Mouse (Mus musculus): ENCODE measurements at regions not wholly inside any gene's neighbourhood (a gene's known extent, or its start where the extent isn't known, plus 50 kb on each side); places are given as distances from the start of the nearest gene placed in this dataset.
A peak's percentile ranks its signal among the peaks of the same experiment; 100 is the strongest.

DNA sequence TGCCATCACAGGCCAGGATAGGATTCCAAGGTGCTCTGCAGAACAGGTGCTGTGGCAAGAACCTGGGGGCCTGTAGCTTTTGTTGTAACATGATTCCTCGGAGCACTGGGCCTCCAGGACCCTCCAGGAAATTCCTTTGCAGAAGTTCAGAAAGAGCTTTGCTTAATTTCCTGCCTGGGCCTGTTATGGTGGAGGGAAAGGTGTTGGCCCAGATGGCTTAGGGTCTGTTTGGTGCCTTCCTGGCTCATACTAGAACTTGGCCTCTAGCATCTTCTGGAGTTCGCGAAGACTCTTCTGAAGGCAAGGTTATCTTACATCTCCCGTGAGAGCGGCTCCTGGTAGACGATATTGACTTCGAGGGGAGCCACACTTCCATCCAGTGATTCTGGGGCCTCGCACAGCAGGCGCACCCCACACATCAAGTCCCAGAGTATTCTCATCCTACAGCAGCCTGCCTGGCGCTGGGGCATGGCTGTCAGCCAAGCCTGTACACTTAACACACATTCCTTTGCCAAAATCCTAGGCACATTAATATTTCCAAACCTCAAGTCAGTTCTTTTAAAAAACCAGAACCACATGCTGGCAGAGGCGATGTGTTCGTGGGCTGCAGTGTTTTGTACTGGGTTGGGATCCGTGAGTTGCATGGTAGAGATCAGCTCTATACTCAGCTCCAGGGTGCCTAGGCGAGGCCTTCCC lies 54.5 kb upstream of the Cxcl14 start:
- no peaks in the 10 kb centered on the region for H3K27me3 ChIP-seq (ENCODE audit: control insufficient read depth, insufficient read depth, low read length)
- H3K4me1 ChIP-seq (ENCODE audit: control insufficient read depth, insufficient read depth, low read length) = no peaks in the 10 kb centered on the region
- no peaks in the 10 kb centered on the region for H3K36me3 ChIP-seq (replicated peaks; ENCODE audit: control insufficient read depth, insufficient read depth, low read depth, low read length)
- no peak overlapping the region for H3K9ac ChIP-seq (replicated peaks; ENCODE audit: low read length)
- no peaks in the 10 kb centered on the region for H3K9me3 ChIP-seq (replicated peaks; ENCODE audit: control insufficient read depth, low read length)
- DNase-seq (ENCODE audit: low spot score) (peak; percentile 39), ATAC-seq (replicated peaks; ENCODE audit: insufficient number of reproducible peaks, low FRiP score, low TSS enrichment, low read depth) (no peak)
- no peak overlapping the region for H3K27ac ChIP-seq (replicated peaks; ENCODE audit: low read depth, low read length)
- no peak overlapping the region for H3K4me2 ChIP-seq (ENCODE audit: low read depth, low read length)
- no peak overlapping the region for H3K4me3 ChIP-seq (ENCODE audit: low read depth, low read length)
- WGBS = 77% methylated on average over 14 of the region's 14 CpGs

GRCm38 (mm10) chr13:56351401-56351735 lies 55.0 kb upstream of the Cxcl14 start:
- 85% methylated on average over 5 of the region's 5 CpGs for WGBS
- ATAC-seq (replicated peaks; ENCODE audit: insufficient number of reproducible peaks, low FRiP score, low TSS enrichment, low read depth) = no peak

DNA sequence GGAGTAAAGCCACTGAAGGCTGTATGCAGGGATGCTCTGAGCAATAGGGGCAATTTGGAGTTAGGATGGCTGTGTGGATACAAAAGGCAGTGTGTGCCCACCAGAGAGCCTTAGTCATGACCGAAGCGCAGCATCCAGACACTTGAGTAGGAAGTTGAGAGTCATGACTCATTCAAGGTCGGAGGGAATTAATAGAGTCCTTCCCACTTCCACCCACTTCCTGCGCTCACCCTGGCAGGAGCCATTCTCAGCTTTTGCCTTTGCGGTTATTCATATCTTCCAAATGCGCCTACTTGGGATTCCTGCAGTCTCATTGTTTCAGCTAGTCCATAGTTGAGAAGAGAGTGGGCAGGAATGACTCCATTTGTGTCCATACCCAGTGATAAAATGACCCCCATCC lies 56.1 kb upstream of the Cxcl14 start:
- WGBS = 94% methylated on average over 6 of the region's 6 CpGs
- H3K27me3 ChIP-seq (ENCODE audit: control insufficient read depth, insufficient read depth, low read length) = no peaks in the 10 kb centered on the region
- H3K4me2 ChIP-seq (ENCODE audit: low read depth, low read length) = no peak overlapping the region
- no peaks in the 10 kb centered on the region for H3K9me3 ChIP-seq (replicated peaks; ENCODE audit: control insufficient read depth, low read length)
- H3K4me3 ChIP-seq (ENCODE audit: low read depth, low read length) = no peak overlapping the region
- no peak overlapping the region for H3K27ac ChIP-seq (replicated peaks; ENCODE audit: low read depth, low read length)
- DNase-seq (ENCODE audit: low spot score) (no peak), ATAC-seq (replicated peaks; ENCODE audit: insufficient number of reproducible peaks, low FRiP score, low TSS enrichment, low read depth) (no peak)
- peaks cover 2% of the 10 kb centered on the region; the same call in 1 of the 2 replicates for H3K4me1 ChIP-seq (ENCODE audit: control insufficient read depth, insufficient read depth, low read length)
- no peaks in the 10 kb centered on the region for H3K36me3 ChIP-seq (replicated peaks; ENCODE audit: control insufficient read depth, insufficient read depth, low read depth, low read length)
- no peak overlapping the region for H3K9ac ChIP-seq (replicated peaks; ENCODE audit: low read length)

More at GRCm38 (mm10) chr13:56351401-56351735, 55.0 kb upstream of the Cxcl14 start:
- Histone ChIP-seq H3K9ac (replicated peaks; ENCODE audit: low read length) (no peak overlapping the region), H3K4me2 (ENCODE audit: low read depth, low read length) (no peak overlapping the region), H3K27ac (replicated peaks; ENCODE audit: low read depth, low read length) (no peak overlapping the region), H3K4me3 (ENCODE audit: low read depth, low read length) (no peak overlapping the region), H3K36me3 (replicated peaks; ENCODE audit: control insufficient read depth, insufficient read depth, low read depth, low read length) (no peaks in the 10 kb centered on the region), H3K4me1 (ENCODE audit: control insufficient read depth, insufficient read depth, low read length) (no peaks in the 10 kb centered on the region), H3K27me3 (ENCODE audit: control insufficient read depth, insufficient read depth, low read length) (no peaks in the 10 kb centered on the region), H3K9me3 (replicated peaks; ENCODE audit: control insufficient read depth, low read length) (no peaks in the 10 kb centered on the region)
- no peak for DNase-seq (ENCODE audit: low spot score)

GRCm38 (mm10) chr13:56352839-56353605 lies 56.7 kb upstream of the Cxcl14 start:
- DNase-seq (ENCODE audit: low spot score) (no peak), ATAC-seq (replicated peaks; ENCODE audit: insufficient number of reproducible peaks, low FRiP score, low TSS enrichment, low read depth) (no peak)
- H3K27me3 ChIP-seq (ENCODE audit: control insufficient read depth, insufficient read depth, low read length) = no peaks in the 10 kb centered on the region
- no peak overlapping the region for H3K4me3 ChIP-seq (ENCODE audit: low read depth, low read length)
- no peak overlapping the region for H3K9ac ChIP-seq (replicated peaks; ENCODE audit: low read length)
- WGBS = 94% methylated on average over 12 of the region's 12 CpGs
- H3K9me3 ChIP-seq (replicated peaks; ENCODE audit: control insufficient read depth, low read length) = no peaks in the 10 kb centered on the region
- no peak overlapping the region for H3K27ac ChIP-seq (replicated peaks; ENCODE audit: low read depth, low read length)
- H3K4me1 ChIP-seq (ENCODE audit: control insufficient read depth, insufficient read depth, low read length) = peaks cover 2% of the 10 kb centered on the region; the same call in 1 of the 2 replicates
- no peaks in the 10 kb centered on the region for H3K36me3 ChIP-seq (replicated peaks; ENCODE audit: control insufficient read depth, insufficient read depth, low read depth, low read length)
- no peak overlapping the region for H3K4me2 ChIP-seq (ENCODE audit: low read depth, low read length)

DNA sequence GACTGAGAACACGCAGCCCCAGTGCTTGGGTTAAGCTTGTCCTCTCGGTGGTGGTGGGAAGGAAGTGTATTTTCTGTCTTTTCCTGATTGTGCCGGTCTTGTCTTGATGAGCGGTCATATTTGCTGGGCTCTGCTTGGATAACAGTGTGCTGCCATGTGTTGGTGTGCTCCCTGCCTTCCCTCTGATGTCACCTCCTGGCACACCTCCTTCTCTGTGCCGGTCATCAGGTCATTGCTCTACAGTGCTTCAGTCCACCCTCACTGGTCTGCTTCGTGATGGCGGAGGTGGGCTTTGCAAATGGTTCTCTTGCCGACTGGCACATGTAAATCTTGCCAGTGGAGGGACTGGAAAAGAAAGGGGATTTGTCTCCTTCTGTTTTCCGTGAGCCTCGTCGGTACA lies 57.6 kb upstream of the Cxcl14 start:
- H3K4me1 ChIP-seq (ENCODE audit: control insufficient read depth, insufficient read depth, low read length) = peaks cover 2% of the 10 kb centered on the region; the same call in 1 of the 2 replicates
- no peaks in the 10 kb centered on the region for H3K36me3 ChIP-seq (replicated peaks; ENCODE audit: control insufficient read depth, insufficient read depth, low read depth, low read length)
- no peaks in the 10 kb centered on the region for H3K27me3 ChIP-seq (ENCODE audit: control insufficient read depth, insufficient read depth, low read length)
- no peaks in the 10 kb centered on the region for H3K9me3 ChIP-seq (replicated peaks; ENCODE audit: control insufficient read depth, low read length)
- H3K9ac ChIP-seq (replicated peaks; ENCODE audit: low read length) = no peak overlapping the region
- H3K27ac ChIP-seq (replicated peaks; ENCODE audit: low read depth, low read length) = no peak overlapping the region
- no peak overlapping the region for H3K4me3 ChIP-seq (ENCODE audit: low read depth, low read length)
- ATAC-seq (replicated peaks; ENCODE audit: insufficient number of reproducible peaks, low FRiP score, low TSS enrichment, low read depth) (no peak), DNase-seq (ENCODE audit: low spot score) (no peak)
- H3K4me2 ChIP-seq (ENCODE audit: low read depth, low read length) = no peak overlapping the region
- 93% methylated on average over 11 of the region's 11 CpGs for WGBS

DNA sequence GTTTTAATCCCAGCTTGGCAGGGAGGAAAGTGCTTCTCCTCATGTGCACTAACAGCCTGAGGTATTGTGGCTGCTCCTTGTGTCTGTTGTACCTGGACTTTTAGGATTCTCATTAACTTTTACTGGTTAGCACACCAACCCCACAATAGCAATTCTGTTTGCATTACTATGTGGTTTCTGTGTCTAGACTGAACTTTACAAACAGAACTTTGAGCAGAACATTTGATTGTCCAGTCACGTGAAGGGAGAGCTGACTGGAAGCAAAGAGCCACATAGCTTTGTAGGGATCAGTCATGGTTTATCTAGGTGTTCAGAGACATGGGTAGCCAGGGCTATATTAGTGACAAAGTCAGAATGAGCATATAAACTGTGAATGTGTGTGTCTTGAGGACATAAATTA lies 58.3 kb upstream of the Cxcl14 start:
- WGBS = 78% methylated on average over 1 of the region's 1 CpGs
- Histone ChIP-seq H3K4me2 (ENCODE audit: low read depth, low read length) (no peak overlapping the region), H3K4me1 (ENCODE audit: control insufficient read depth, insufficient read depth, low read length) (peaks cover 2% of the 10 kb centered on the region; the same call in 1 of the 2 replicates), H3K9ac (replicated peaks; ENCODE audit: low read length) (no peak overlapping the region), H3K27me3 (ENCODE audit: control insufficient read depth, insufficient read depth, low read length) (no peaks in the 10 kb centered on the region), H3K36me3 (replicated peaks; ENCODE audit: control insufficient read depth, insufficient read depth, low read depth, low read length) (no peaks in the 10 kb centered on the region), H3K9me3 (replicated peaks; ENCODE audit: control insufficient read depth, low read length) (no peaks in the 10 kb centered on the region), H3K27ac (replicated peaks; ENCODE audit: low read depth, low read length) (no peak overlapping the region), H3K4me3 (ENCODE audit: low read depth, low read length) (no peak overlapping the region)
- no peak for DNase-seq (ENCODE audit: low spot score)
- no peak for ATAC-seq (replicated peaks; ENCODE audit: insufficient number of reproducible peaks, low FRiP score, low TSS enrichment, low read depth)

- H3K4me1 ChIP-seq (ENCODE audit: control insufficient read depth, insufficient read depth, low read length) = peaks cover 2% of the 10 kb centered on the region; the same call in 1 of the 2 replicates
- H3K36me3 ChIP-seq (replicated peaks; ENCODE audit: control insufficient read depth, insufficient read depth, low read depth, low read length) = no peaks in the 10 kb centered on the region
- no peak overlapping the region for H3K4me3 ChIP-seq (ENCODE audit: low read depth, low read length)
- no peak overlapping the region for H3K4me2 ChIP-seq (ENCODE audit: low read depth, low read length)
- H3K27me3 ChIP-seq (ENCODE audit: control insufficient read depth, insufficient read depth, low read length) = no peaks in the 10 kb centered on the region
- WGBS = 54% methylated on average over 1 of the region's 1 CpGs
- H3K9ac ChIP-seq (replicated peaks; ENCODE audit: low read length) = no peak overlapping the region
- DNase-seq (ENCODE audit: low spot score) = no peak
- ATAC-seq (replicated peaks; ENCODE audit: insufficient number of reproducible peaks, low FRiP score, low TSS enrichment, low read depth) = no peak
- H3K27ac ChIP-seq (replicated peaks; ENCODE audit: low read depth, low read length) = no peak overlapping the region
- H3K9me3 ChIP-seq (replicated peaks; ENCODE audit: control insufficient read depth, low read length) = no peaks in the 10 kb centered on the region
These were observed 60.6 kb upstream of the Cxcl14 start for GRCm38 (mm10) chr13:56356999-56357398.

GRCm38 (mm10) chr13:56357955-56358354 lies 61.6 kb upstream of the Cxcl14 start:
- H3K27ac ChIP-seq (replicated peaks; ENCODE audit: low read depth, low read length) = no peak overlapping the region
- no peaks in the 10 kb centered on the region for H3K9me3 ChIP-seq (replicated peaks; ENCODE audit: control insufficient read depth, low read length)
- ATAC-seq (replicated peaks; ENCODE audit: insufficient number of reproducible peaks, low FRiP score, low TSS enrichment, low read depth) (no peak), DNase-seq (ENCODE audit: low spot score) (no peak)
- no peaks in the 10 kb centered on the region for H3K27me3 ChIP-seq (ENCODE audit: control insufficient read depth, insufficient read depth, low read length)
- H3K4me3 ChIP-seq (ENCODE audit: low read depth, low read length) = no peak overlapping the region
- H3K4me2 ChIP-seq (ENCODE audit: low read depth, low read length) = no peak overlapping the region
- H3K9ac ChIP-seq (replicated peaks; ENCODE audit: low read length) = no peak overlapping the region
- H3K4me1 ChIP-seq (ENCODE audit: control insufficient read depth, insufficient read depth, low read length) = peaks cover 2% of the 10 kb centered on the region; the same call in 1 of the 2 replicates
- no peaks in the 10 kb centered on the region for H3K36me3 ChIP-seq (replicated peaks; ENCODE audit: control insufficient read depth, insufficient read depth, low read depth, low read length)
- WGBS = 87% methylated on average over 3 of the region's 3 CpGs

Measured in embryonic facial prominence, embryonic 11.5 days (tissue).